8 mouse cellular contexts compared by ENCODE assay signal in the genomic region with DNA sequence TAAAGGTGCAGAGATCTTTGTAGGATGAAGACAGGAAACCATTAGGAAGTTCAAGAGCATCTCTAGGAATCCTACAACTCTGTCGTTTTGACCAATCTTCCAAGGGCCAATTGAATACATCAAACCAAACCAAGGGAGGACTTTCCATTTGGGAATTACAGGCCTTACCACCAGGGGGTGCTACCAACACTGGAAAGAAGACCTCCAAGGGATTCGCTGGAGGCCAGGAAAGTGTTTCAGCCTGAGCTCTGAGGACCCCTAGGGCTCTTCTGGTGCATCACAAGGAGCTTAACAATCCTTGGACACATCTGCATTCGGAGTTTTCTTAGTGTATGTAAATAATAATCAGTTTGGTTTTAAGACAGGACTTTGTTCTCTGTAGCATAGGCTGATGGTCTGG. TPM values are rescaled to one million over a fixed set of nuclear protein-coding genes. Genes with fewer than 3 reads are reported as not detected.
DNase-seq lines count a peak whose midpoint lies in the region; ATAC-seq lines count a peak whose summit lies in the region.

No protein-coding gene starts in this region.

- no peak overlapping the region for H3K4me3 ChIP-seq in kidney, embryonic 16.5 days (ENCODE audit: low read length)
- no peak overlapping the region for H3K4me3 ChIP-seq in embryonic facial prominence, embryonic 10.5 days

- H3K9me3 ChIP-seq in kidney, embryonic 16.5 days (ENCODE audit: low read length), result no peaks in the 10 kb centered on the region
- no peaks in the 10 kb centered on the region for H3K9me3 ChIP-seq in embryonic facial prominence, embryonic 10.5 days

- no peaks in the 10 kb centered on the region for H3K27me3 ChIP-seq in kidney, embryonic 16.5 days (ENCODE audit: insufficient read depth, low read length)
- H3K27me3 ChIP-seq in embryonic facial prominence, embryonic 10.5 days (replicated peaks; ENCODE audit: low read depth, poor library complexity, severe bottlenecking), result no peaks in the 10 kb centered on the region

- H3K36me3 ChIP-seq in kidney, embryonic 16.5 days (ENCODE audit: insufficient read depth, low read length), result no peaks in the 10 kb centered on the region
- H3K36me3 ChIP-seq in embryonic facial prominence, embryonic 10.5 days (replicated peaks), result no peaks in the 10 kb centered on the region

- no peak overlapping the region for H3K27ac ChIP-seq in kidney, embryonic 16.5 days (ENCODE audit: low read length)
- H3K27ac ChIP-seq in embryonic facial prominence, embryonic 10.5 days (replicated peaks), result no peak overlapping the region

- H3K4me1 ChIP-seq in kidney, embryonic 16.5 days (ENCODE audit: insufficient read depth, low read length), result peaks cover 10% of the 10 kb centered on the region; the same call in 1 of the 2 replicates
- peaks cover 14% of the 10 kb centered on the region for H3K4me1 ChIP-seq in embryonic facial prominence, embryonic 10.5 days

- no peak overlapping the region for H3K4me2 ChIP-seq in kidney, embryonic 16.5 days (replicated peaks; ENCODE audit: low read depth, low read length)

- peak; percentile 83 for DNase-seq in kidney, adult 18-20 months
- DNase-seq in adrenal gland, postnatal 14 days, result peak; percentile 94
- peak; percentile 81 for DNase-seq in embryonic facial prominence, embryonic 10.5 days (ENCODE audit: low spot score)
- DNase-seq in heart, postnatal 36 days, result peak; percentile 85 to 89
- peak; percentile 85 to 95 for DNase-seq in left cerebral cortex, postnatal 25 days (ENCODE audit: low spot score in 2 of 2)
- DNase-seq in ovary, postnatal 14 days (ENCODE audit: low spot score), result peak; percentile 90
- peak; percentile 28 to 68 for DNase-seq in thymus, postnatal 10 days (ENCODE audit: low spot score in 2 of 2)

- no peak for ATAC-seq in kidney, embryonic 16.5 days (ENCODE audit: low FRiP score, low TSS enrichment)

- no peak overlapping the region for H3K9ac ChIP-seq in kidney, embryonic 16.5 days (replicated peaks; ENCODE audit: low read length)

- intact Hi-C loops in heart, postnatal 36 days (cut with DNase I), result loop anchor here (1.0 to 2.0 kb wide), 4 partner anchors 24 to 294 kb away; a partner anchor contains a TSS
- intact Hi-C loops in left cerebral cortex, postnatal 25 days (cut with DNase I), result loop anchor here (1.0 to 10.0 kb wide), 4 partner anchors 38 to 294 kb away; a partner anchor contains a TSS

- WGBS in kidney, embryonic 16.5 days, result 21% methylated on average over 3 of the region's 3 CpGs
- WGBS in embryonic facial prominence, embryonic 10.5 days, result 26% methylated on average over 3 of the region's 3 CpGs

RNA-seq across cellular contexts. Expression of a gene that starts 3.4 kb away (rescaled TPM):
- polyA plus RNA-seq in kidney, embryonic 16.5 days (2015; fragmentation: Nextera tagmentation; extraction: Ambion mirVana), result 135 and 139 TPM in 2 replicates
- total RNA-seq in adrenal gland, postnatal 14 days (2021), result 159 and 169 TPM in 2 replicates
- 51.3 and 53.5 TPM in 2 replicates for polyA plus RNA-seq in embryonic facial prominence, embryonic 10.5 days (2016; fragmentation: Nextera tagmentation; extraction: Ambion mirVana)
- total RNA-seq in heart, postnatal 36 days (2021), result 100 to 1,000 TPM; 130 to 145 TPM
- 1,000 to 10,000 TPM; 1,057 to 1,077 TPM for total RNA-seq in left cerebral cortex, postnatal 25 days (2021)

RNA-seq across cellular contexts. Expression of a gene that starts 23.4 kb away (rescaled TPM):
- 38.5 and 41.9 TPM in 2 replicates for polyA plus RNA-seq in kidney, embryonic 16.5 days (2015; fragmentation: Nextera tagmentation; extraction: Ambion mirVana)
- total RNA-seq in adrenal gland, postnatal 14 days (2021), result 14.1 and 15.0 TPM in 2 replicates
- polyA plus RNA-seq in embryonic facial prominence, embryonic 10.5 days (2016; fragmentation: Nextera tagmentation; extraction: Ambion mirVana), result 47.8 and 49.7 TPM in 2 replicates
- total RNA-seq in heart, postnatal 36 days (2021), result 1 to 10 TPM; 8.1 to 9.9 TPM
- 1 to 10 TPM; 8.2 to 8.7 TPM for total RNA-seq in left cerebral cortex, postnatal 25 days (2021)
